Mouse (Mus musculus) liver, adult 2 months (tissue): ENCODE data around the gene Ddx50. TPM values are rescaled to one million over a fixed set of nuclear protein-coding genes. Genes with fewer than 3 reads are reported as not detected.

Experiments
- DNase-seq: peaks from one replicate; pipeline ENCODE4 v3.0.0-alpha.2; 2011; ENCODE audit warnings: low read depth, low spot score; ENCODE audit errors: extremely low read depth
- H3K27ac ChIP-seq: fragments of 200-500 bp; replicated peaks from 2 replicates; pipeline ENCODE4 v1.5.1; 2012; ENCODE audit warnings: low read depth, mild to moderate bottlenecking, control low read depth, inconsistent platforms, low read length; ENCODE audit not compliant: insufficient read depth
- H3K27me3 ChIP-seq: fragments of 200-500 bp; 2 replicates; pipeline ENCODE4 v1.6.1; 2012; ENCODE audit warnings: mild to moderate bottlenecking, moderate library complexity, low read length, inconsistent platforms; ENCODE audit not compliant: control insufficient read depth, insufficient read depth
- H3K36me3 ChIP-seq: fragments of 200-500 bp; 2 replicates; pipeline ENCODE4 v1.6.1; 2012; ENCODE audit warnings: low read length, inconsistent platforms; ENCODE audit not compliant: control insufficient read depth, insufficient read depth
- H3K4me1 ChIP-seq: fragments of 200-500 bp; 2 replicates; pipeline ENCODE4 v1.6.1; 2011; ENCODE audit warnings: low read length; ENCODE audit not compliant: control insufficient read depth, insufficient read depth
- H3K4me3 ChIP-seq: fragments of 200-500 bp; 2 replicates; pipeline ENCODE4 v1.5.1; 2011; ENCODE audit warnings: low read depth, mild to moderate bottlenecking, control low read depth, low read length, moderate library complexity; ENCODE audit not compliant: insufficient read depth
- H3K79me2 ChIP-seq: fragments of 200-500 bp; 2 replicates; pipeline ENCODE4 v1.6.1; 2012; ENCODE audit warnings: inconsistent platforms, mild to moderate bottlenecking, low read length, moderate library complexity; ENCODE audit not compliant: control insufficient read depth, insufficient read depth
- H3K9ac ChIP-seq: fragments of 200-500 bp; 2 replicates; pipeline ENCODE4 v1.6.1; 2012; ENCODE audit warnings: low read depth, mild to moderate bottlenecking, control low read depth, inconsistent platforms, low read length
- CTCF ChIP-seq: fragments of 200-500 bp; IDR thresholded peaks from 2 replicates; pipeline ENCODE4 v1.5.1; 2011; ENCODE audit warnings: low read depth, low read length, control low read depth
- POLR2A ChIP-seq: fragments of 200-500 bp; IDR thresholded peaks from 2 replicates; pipeline ENCODE4 v1.6.1; 2011; ENCODE audit warnings: low read length, control low read depth; ENCODE audit not compliant: insufficient read depth; ENCODE audit errors: extremely low read depth
- WGBS: fragments of 180-500 bp; shearing (Covaris S2); methylation state at CpG from one replicate; pipeline ENCODE4 v1.1.7; 2018; 5-methylcytosine and 5-hydroxymethylcytosine counted together
- polyA plus RNA-seq: library from polyadenylated mRNA; depleted of rRNA; stranded (reverse); fragments of >200 nt; gene quantifications from 2 replicates; pipeline ENCODE4 v1.2.3, GENCODE M21; 2012
- total RNA-seq: library from RNA; depleted of rRNA; stranded (reverse); fragments of >200 nt; gene quantifications from 2 replicates; pipeline ENCODE4 v1.2.3, GENCODE M21; 2014

Ddx50 gene
- total and polyA plus RNA-seq, 2 experiments: 8.1 to 53.6 TPM

DNA sequence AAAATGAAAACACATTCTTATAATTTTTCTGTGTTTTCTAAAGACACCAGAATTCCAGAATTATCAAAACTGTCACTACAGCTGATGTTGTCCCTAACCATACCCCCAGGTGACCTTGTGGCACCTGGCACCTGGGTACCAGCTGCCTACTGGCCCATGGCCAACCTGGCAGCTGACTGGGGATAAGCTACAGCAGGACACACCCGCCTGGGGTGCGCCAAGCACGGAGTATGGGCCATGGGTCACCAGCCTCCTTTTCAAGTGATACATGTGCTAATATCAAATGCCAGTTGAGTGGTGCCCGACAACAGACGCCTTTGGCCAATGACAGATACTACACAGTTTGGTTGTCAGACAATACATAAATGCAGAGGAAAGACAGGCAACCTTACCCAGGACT, 26.3 kb upstream of the Ddx50 start:
- Histone ChIP-seq H3K36me3 (no peaks in the 10 kb centered on the region), H3K4me3 (no peak overlapping the region), H3K27ac (no peak overlapping the region), H3K4me1 (no peaks in the 10 kb centered on the region), H3K27me3 (no peaks in the 10 kb centered on the region), H3K9ac (no peak overlapping the region), H3K79me2 (no peaks in the 10 kb centered on the region)
- DNase-seq: no peak
- 73% methylated on average over 5 of the region's 5 CpGs for WGBS
- TF ChIP-seq CTCF: no peak
- TF ChIP-seq POLR2A: no peak

DNA sequence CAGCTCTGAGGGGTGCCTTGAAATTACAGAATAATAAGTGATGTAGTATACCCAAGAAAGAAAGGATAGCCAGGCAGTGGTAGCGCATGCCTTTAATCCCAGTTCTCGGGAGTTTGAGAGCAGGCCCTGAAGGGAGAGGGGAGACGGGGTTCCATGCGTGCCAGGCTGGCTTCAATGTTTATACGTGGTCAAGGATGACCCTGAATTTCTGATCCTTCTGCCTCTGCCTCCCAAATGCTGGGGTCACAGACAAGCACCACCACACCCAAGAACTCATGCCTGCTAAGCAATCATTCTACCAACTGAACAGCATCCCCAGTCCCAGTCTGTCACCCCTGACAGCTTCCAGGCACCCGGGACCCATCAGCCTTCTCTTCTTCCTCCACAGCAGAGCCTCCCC, 25.2 kb upstream of the Ddx50 start:
- 92% methylated on average over 6 of the region's 6 CpGs for WGBS
- Histone ChIP-seq H3K79me2 (no peaks in the 10 kb centered on the region), H3K27ac (no peak overlapping the region), H3K36me3 (no peaks in the 10 kb centered on the region), H3K4me3 (no peak overlapping the region), H3K27me3 (no peaks in the 10 kb centered on the region), H3K9ac (no peak overlapping the region), H3K4me1 (no peaks in the 10 kb centered on the region)
- no peak for DNase-seq
- no peak for TF ChIP-seq POLR2A
- TF ChIP-seq CTCF: no peak

DNA sequence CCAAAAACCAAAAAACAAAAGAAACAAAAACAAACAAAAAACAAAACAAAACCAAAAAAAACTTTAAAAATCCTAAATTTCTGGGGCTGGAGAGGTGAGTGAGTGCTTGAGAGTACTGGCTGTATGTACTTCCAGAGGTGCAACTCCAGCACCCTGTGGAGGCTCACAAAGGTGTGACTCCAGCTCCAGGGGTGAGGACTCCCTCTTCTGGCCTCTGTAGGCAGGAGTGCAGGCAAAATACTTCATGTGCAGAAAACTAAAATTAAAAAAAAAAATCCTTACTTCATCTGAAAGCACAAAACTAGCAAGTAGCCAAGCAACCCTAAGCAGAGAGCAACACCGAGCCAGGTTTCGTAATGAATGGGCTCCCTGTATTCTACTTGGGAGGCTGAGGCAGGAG, 21.3 kb upstream of the Ddx50 start:
- H3K27ac ChIP-seq: no peak overlapping the region
- TF ChIP-seq CTCF: peak; percentile 25; the same call in 1 of the 2 replicates
- TF ChIP-seq POLR2A: no peak
- no peaks in the 10 kb centered on the region for H3K4me1 ChIP-seq
- no peaks in the 10 kb centered on the region for H3K27me3 ChIP-seq
- no peak overlapping the region for H3K4me3 ChIP-seq
- H3K79me2 ChIP-seq: no peaks in the 10 kb centered on the region
- no peak for DNase-seq
- 99% methylated on average over 2 of the region's 2 CpGs for WGBS
- no peak overlapping the region for H3K9ac ChIP-seq
- H3K36me3 ChIP-seq: no peaks in the 10 kb centered on the region

- Histone ChIP-seq H3K9ac (no peak overlapping the region), H3K36me3 (no peaks in the 10 kb centered on the region), H3K27ac (no peak overlapping the region), H3K4me3 (no peak overlapping the region), H3K79me2 (no peaks in the 10 kb centered on the region), H3K27me3 (no peaks in the 10 kb centered on the region), H3K4me1 (no peaks in the 10 kb centered on the region)
- 64% methylated on average over 14 of the region's 14 CpGs for WGBS
- no peak for TF ChIP-seq POLR2A
- no peak for TF ChIP-seq CTCF
- no peak for DNase-seq
Observed at GRCm38 (mm10) chr10:62669245-62669644, 18.2 kb upstream of the Ddx50 start.

- TF ChIP-seq POLR2A (no peak), CTCF (no peak)
- Histone ChIP-seq H3K79me2 (no peaks in the 10 kb centered on the region), H3K9ac (no peak overlapping the region), H3K27ac (no peak overlapping the region), H3K4me1 (no peaks in the 10 kb centered on the region), H3K4me3 (no peak overlapping the region), H3K36me3 (no peaks in the 10 kb centered on the region), H3K27me3 (no peaks in the 10 kb centered on the region)
- no peak for DNase-seq
- WGBS: 89% methylated on average over 2 of the region's 2 CpGs
Observed at GRCm38 (mm10) chr10:62668463-62668862, 17.4 kb upstream of the Ddx50 start.

DNA sequence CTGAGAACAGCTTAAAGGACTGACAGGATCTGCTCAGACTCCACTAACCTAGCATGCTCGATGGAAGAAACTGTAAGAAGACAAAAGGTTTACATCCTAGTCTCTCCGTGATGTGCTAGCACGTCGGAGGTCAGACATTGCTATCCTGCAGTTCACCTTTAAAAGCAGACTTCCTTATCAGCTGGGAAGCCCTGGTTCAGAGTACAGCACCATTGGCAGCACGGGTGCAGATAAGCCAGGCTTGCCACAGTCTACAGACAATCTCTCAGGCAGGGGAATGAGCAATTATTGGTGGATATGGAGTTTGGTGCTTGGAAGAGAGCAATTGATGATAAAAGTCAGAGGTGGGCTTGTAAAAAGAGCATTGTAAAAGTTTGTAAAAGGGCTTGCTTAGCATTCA, 17.0 kb upstream of the Ddx50 start:
- DNase-seq: no peak
- no peak overlapping the region for H3K27ac ChIP-seq
- no peak overlapping the region for H3K9ac ChIP-seq
- no peaks in the 10 kb centered on the region for H3K36me3 ChIP-seq
- H3K27me3 ChIP-seq: no peaks in the 10 kb centered on the region
- no peaks in the 10 kb centered on the region for H3K4me1 ChIP-seq
- no peaks in the 10 kb centered on the region for H3K79me2 ChIP-seq
- TF ChIP-seq CTCF (no peak), POLR2A (no peak)
- no peak overlapping the region for H3K4me3 ChIP-seq
- 43% methylated on average over 5 of the region's 5 CpGs for WGBS
